Mouse (Mus musculus) liver, embryonic 11.5 days (tissue): ENCODE data around the gene Adamtsl1. TPM values are rescaled to one million over a fixed set of nuclear protein-coding genes. Genes with fewer than 3 reads are reported as not detected.

Experiments used
- ATAC-seq: fragments of 200-750 bp; cut with Nextera tagmentation; replicated peaks from 2 replicates; pipeline ENCODE4 v1.8.0; 2017; ENCODE audit warnings: moderate number of reproducible peaks, mild to moderate bottlenecking, moderate TSS enrichment, moderate library complexity; ENCODE audit not compliant: low FRiP score
- DNase-seq: peaks from one replicate; pipeline ENCODE4 v3.0.0-alpha.2; 2017; ENCODE audit warnings: low spot score
- H3K27ac ChIP-seq: fragments of 300-500 bp; sonication (generic); 2 replicates; pipeline ENCODE4 v1.5.1; 2014; ENCODE audit warnings: mild to moderate bottlenecking, low read depth, low read length, control low read depth
- H3K27me3 ChIP-seq: fragments of 300-500 bp; sonication (generic); replicated peaks from 2 replicates; pipeline ENCODE4 v1.6.1; 2014; ENCODE audit warnings: low read length, mixed read lengths; ENCODE audit not compliant: control insufficient read depth, insufficient read depth
- H3K36me3 ChIP-seq: fragments of 300-500 bp; sonication (generic); 2 replicates; pipeline ENCODE4 v1.6.1; 2014; ENCODE audit warnings: mild to moderate bottlenecking, low read length, moderate library complexity, mixed read lengths; ENCODE audit not compliant: control insufficient read depth, insufficient read depth
- H3K4me1 ChIP-seq: fragments of 300-500 bp; sonication (generic); replicated peaks from 2 replicates; pipeline ENCODE4 v1.6.1; 2014; ENCODE audit warnings: low read length, mixed read lengths; ENCODE audit not compliant: control insufficient read depth, insufficient read depth
- H3K4me2 ChIP-seq: fragments of 300-500 bp; sonication (generic); 2 replicates; pipeline ENCODE4 v1.6.1; 2014; ENCODE audit warnings: mild to moderate bottlenecking, control low read depth, moderate library complexity
- H3K4me3 ChIP-seq: fragments of 300-500 bp; sonication (generic); 2 replicates; pipeline ENCODE4 v1.5.1; 2014; ENCODE audit warnings: low read depth, low read length, control low read depth
- H3K9ac ChIP-seq: fragments of 300-500 bp; sonication (generic); 2 replicates; pipeline ENCODE4 v1.6.1; 2014; ENCODE audit warnings: low read depth, low read length, control low read depth
- H3K9me3 ChIP-seq: fragments of 300-500 bp; sonication (generic); 2 replicates; pipeline ENCODE4 v1.6.1; 2016; ENCODE audit warnings: low read length, inconsistent platforms, mixed read lengths; ENCODE audit not compliant: control insufficient read depth
- WGBS: fragments of 180-500 bp; shearing (Covaris S2); extraction: QIAGEN DNeasy Blood & Tissue Kit; methylation state at CpG from one replicate; pipeline ENCODE4 v1.1.7; 2014; 5-methylcytosine and 5-hydroxymethylcytosine counted together
- polyA plus RNA-seq: library from polyadenylated mRNA; unstranded; fragments of >200 nt; fragmentation: Nextera tagmentation; extraction: Ambion mirVana; gene quantifications from 2 replicates; pipeline ENCODE4 v1.2.1, GENCODE M21; 2014

The Adamtsl1 gene
- polyA plus RNA-seq, 1 experiment from 2014 or later = 4.9 TPM

DNA sequence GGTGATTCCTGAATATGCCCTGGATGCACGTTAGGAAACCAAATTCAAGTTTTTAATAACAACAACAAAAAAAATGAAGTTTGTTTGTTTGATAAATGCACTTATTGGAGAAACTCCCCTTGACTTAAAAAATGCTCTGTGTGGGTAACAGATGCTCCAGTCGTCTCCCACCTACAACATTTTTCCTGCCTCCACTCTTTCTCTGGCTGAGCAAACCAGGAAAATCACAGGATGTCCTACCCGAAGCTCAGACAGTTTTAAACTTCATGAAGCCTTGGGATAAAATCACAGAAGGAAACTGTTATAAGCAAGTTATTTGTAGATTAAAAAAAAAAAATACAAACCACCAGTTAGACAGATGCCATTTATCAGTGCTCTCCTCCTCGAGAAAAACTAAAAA lies 788.1 kb downstream of the Adamtsl1 start:
- ATAC-seq (no peak), DNase-seq (no peak)
- H3K27me3 ChIP-seq = no peaks in the 10 kb centered on the region
- no peak overlapping the region for H3K27ac ChIP-seq
- 62% methylated on average over 4 of the region's 4 CpGs for WGBS
- H3K36me3 ChIP-seq = no peaks in the 10 kb centered on the region
- H3K4me1 ChIP-seq = no peaks in the 10 kb centered on the region
- no peaks in the 10 kb centered on the region for H3K9me3 ChIP-seq
- no peak overlapping the region for H3K4me3 ChIP-seq
- no peak overlapping the region for H3K9ac ChIP-seq
- no peak overlapping the region for H3K4me2 ChIP-seq

DNA sequence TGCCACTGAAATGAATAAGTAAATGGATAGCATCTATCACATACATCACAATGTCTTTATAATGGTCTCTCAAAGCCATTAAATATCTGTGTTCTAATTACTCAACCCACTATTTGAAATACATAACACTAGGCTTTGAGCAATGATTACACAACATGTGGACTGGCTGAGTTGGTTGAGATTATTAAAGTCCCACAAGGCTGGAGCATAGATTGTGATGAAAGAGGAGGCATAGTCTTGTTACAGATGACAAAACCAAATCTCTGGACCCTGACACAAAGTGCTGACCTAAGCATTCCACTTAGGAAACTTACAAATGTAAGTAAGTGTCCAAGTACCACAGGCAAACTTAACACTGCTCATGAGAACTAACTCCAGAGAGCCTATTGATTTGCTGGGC lies 792.8 kb downstream of the Adamtsl1 start:
- DNase-seq (no peak), ATAC-seq (no peak)
- Histone ChIP-seq H3K9me3 (no peaks in the 10 kb centered on the region), H3K36me3 (no peaks in the 10 kb centered on the region), H3K9ac (no peak overlapping the region), H3K4me3 (no peak overlapping the region), H3K4me1 (no peaks in the 10 kb centered on the region), H3K4me2 (no peak overlapping the region), H3K27ac (no peak overlapping the region), H3K27me3 (no peaks in the 10 kb centered on the region)

DNA sequence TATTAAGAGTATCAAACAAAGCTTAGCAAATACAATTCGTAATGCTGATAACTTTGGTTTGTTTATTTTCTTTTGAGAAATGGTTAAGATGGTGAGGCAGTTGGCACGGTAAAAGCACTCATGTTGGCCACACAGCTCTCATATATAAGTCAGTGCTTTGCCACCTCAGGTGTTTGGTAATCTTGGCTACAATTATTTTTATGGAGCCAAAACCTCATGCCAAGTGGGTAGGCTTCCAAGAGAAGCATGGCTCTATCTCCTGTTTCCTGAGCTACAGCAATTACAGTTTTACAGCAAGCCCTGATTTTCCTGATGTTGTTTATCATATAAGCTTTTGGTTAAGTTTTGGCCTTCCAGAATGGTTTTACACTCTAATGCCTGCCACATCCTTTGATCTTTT lies 795.2 kb downstream of the Adamtsl1 start:
- no peak for ATAC-seq
- Histone ChIP-seq H3K9ac (no peak overlapping the region), H3K27ac (no peak overlapping the region), H3K9me3 (no peaks in the 10 kb centered on the region), H3K4me1 (no peaks in the 10 kb centered on the region), H3K4me2 (no peak overlapping the region), H3K27me3 (no peaks in the 10 kb centered on the region), H3K4me3 (no peak overlapping the region), H3K36me3 (no peaks in the 10 kb centered on the region)
- 81% methylated on average over 2 of the region's 2 CpGs for WGBS
- DNase-seq = no peak

- H3K4me1 ChIP-seq = no peaks in the 10 kb centered on the region
- no peak overlapping the region for H3K4me2 ChIP-seq
- H3K4me3 ChIP-seq = no peak overlapping the region
- no peak overlapping the region for H3K9ac ChIP-seq
- no peak overlapping the region for H3K27ac ChIP-seq
- H3K36me3 ChIP-seq = no peaks in the 10 kb centered on the region
- DNase-seq (no peak), ATAC-seq (no peak)
- H3K27me3 ChIP-seq = no peaks in the 10 kb centered on the region
- no peaks in the 10 kb centered on the region for H3K9me3 ChIP-seq
- WGBS = 63% methylated on average over 7 of the region's 7 CpGs
These were observed 797.1 kb downstream of the Adamtsl1 start for GRCm38 (mm10) chr4:86310806-86311730.

GRCm38 (mm10) chr4:86312366-86312765 lies 798.4 kb downstream of the Adamtsl1 start:
- 92% methylated on average over 2 of the region's 2 CpGs for WGBS
- Histone ChIP-seq H3K27ac (no peak overlapping the region), H3K9me3 (no peaks in the 10 kb centered on the region), H3K4me3 (no peak overlapping the region), H3K27me3 (no peaks in the 10 kb centered on the region), H3K4me2 (no peak overlapping the region), H3K4me1 (no peaks in the 10 kb centered on the region), H3K9ac (no peak overlapping the region), H3K36me3 (no peaks in the 10 kb centered on the region)
- no peak for ATAC-seq
- no peak for DNase-seq

DNA sequence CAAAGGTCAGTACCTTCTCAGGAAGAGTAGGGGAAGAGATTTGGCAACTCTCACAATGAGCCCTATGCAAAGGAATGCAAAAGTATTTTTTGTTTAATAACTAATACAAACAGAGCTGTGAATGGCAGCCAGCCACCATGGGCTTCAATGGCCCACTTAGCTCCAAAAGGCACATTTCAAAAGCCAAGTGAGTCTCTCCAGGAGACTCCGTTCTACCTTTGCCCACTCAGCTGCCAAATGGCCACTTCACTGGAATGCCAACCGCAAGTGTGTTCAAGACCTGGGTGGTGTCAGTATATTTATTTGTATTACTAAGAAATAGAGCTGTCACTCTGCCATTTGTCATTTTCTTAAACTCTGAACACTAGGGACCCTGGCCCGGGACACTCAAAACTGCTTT lies 800.5 kb downstream of the Adamtsl1 start:
- Histone ChIP-seq H3K36me3 (no peaks in the 10 kb centered on the region), H3K27ac (no peak overlapping the region), H3K4me2 (no peak overlapping the region), H3K9me3 (no peaks in the 10 kb centered on the region), H3K27me3 (no peaks in the 10 kb centered on the region), H3K9ac (no peak overlapping the region), H3K4me3 (no peak overlapping the region), H3K4me1 (no peaks in the 10 kb centered on the region)
- ATAC-seq = no peak
- DNase-seq = no peak
- 89% methylated on average over 3 of the region's 3 CpGs for WGBS

DNA sequence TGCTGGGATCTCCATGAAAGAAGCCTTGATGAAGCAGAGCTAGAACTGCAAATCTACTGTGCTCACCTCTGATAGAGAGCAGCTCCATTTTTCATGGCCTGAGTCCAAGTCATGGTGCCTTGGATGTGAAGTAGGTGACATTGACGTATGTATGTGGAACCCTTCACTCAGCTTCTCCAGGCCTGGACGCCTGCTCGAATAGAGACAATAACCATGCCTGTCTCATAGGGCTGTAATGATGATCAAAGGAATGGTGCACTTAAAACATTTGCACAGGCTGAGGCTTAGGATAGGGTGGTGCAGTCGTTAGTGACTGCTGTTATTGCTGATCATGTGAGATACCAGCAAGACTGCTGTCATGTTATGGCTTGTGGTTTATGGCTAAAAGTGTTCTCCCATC lies 801.1 kb downstream of the Adamtsl1 start:
- Histone ChIP-seq H3K4me3 (no peak overlapping the region), H3K4me1 (no peaks in the 10 kb centered on the region), H3K27me3 (no peaks in the 10 kb centered on the region), H3K9me3 (no peaks in the 10 kb centered on the region), H3K4me2 (no peak overlapping the region), H3K36me3 (no peaks in the 10 kb centered on the region), H3K27ac (no peak overlapping the region), H3K9ac (no peak overlapping the region)
- no peak for DNase-seq
- WGBS = 81% methylated on average over 4 of the region's 4 CpGs
- no peak for ATAC-seq

DNA sequence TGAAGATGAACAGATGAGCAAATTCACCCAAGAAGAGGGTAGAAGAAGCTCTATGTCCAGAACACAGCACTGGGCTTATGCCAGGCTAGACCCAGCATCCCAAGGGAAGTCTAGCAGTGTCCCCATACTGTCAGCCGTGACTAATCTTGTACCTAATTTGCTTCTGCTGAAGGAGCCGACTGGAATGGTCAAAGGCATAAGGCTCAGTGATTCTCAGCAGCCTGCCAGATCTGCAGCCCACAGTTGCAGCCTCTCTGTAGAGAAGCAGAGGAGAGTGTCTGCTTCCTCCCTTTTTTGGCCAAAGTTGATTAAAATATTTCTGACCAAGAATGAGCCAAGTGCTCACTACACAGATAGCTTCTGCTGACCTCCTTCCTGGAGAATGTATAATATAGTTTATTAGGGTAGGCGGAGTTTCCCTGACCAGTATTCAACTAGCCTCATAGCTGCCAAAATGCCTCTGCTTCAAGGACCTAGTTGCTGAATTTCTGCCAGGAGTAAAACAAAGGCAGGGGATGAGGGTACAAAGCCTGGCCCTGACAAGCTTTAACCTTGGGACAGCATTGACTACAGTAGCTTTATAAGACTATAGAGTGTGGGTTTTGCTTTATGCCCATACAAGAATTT lies 804.1 kb downstream of the Adamtsl1 start:
- no peak overlapping the region for H3K27ac ChIP-seq
- H3K4me3 ChIP-seq = no peak overlapping the region
- no peaks in the 10 kb centered on the region for H3K4me1 ChIP-seq
- WGBS = 62% methylated on average over 3 of the region's 3 CpGs
- H3K9ac ChIP-seq = no peak overlapping the region
- H3K27me3 ChIP-seq = no peaks in the 10 kb centered on the region
- no peak overlapping the region for H3K4me2 ChIP-seq
- no peaks in the 10 kb centered on the region for H3K36me3 ChIP-seq
- ATAC-seq = no peak
- no peaks in the 10 kb centered on the region for H3K9me3 ChIP-seq
- DNase-seq = no peak

- no peaks in the 10 kb centered on the region for H3K9me3 ChIP-seq
- no peak overlapping the region for H3K27ac ChIP-seq
- H3K36me3 ChIP-seq = no peaks in the 10 kb centered on the region
- no peaks in the 10 kb centered on the region for H3K4me1 ChIP-seq
- H3K4me3 ChIP-seq = no peak overlapping the region
- WGBS = 73% methylated on average over 2 of the region's 2 CpGs
- H3K27me3 ChIP-seq = no peaks in the 10 kb centered on the region
- no peak overlapping the region for H3K4me2 ChIP-seq
- no peak overlapping the region for H3K9ac ChIP-seq
- ATAC-seq = no peak
- no peak for DNase-seq
These were observed 811.4 kb downstream of the Adamtsl1 start for GRCm38 (mm10) chr4:86325411-86325810.
